Mouse (Mus musculus) forebrain, embryonic 10.5 days (tissue): Measurements from ENCODE around the gene Crybg2. TPM values are rescaled to one million over a fixed set of nuclear protein-coding genes. Genes with fewer than 3 reads are reported as not detected.
A peak's percentile ranks its signal among the peaks of the same experiment; 100 is the strongest.

Experiments used
- DNase-seq: peaks from one replicate; pipeline ENCODE4 v3.0.0-alpha.2; 2017; ENCODE audit warnings: low spot score; ENCODE audit errors: extremely low spot score
- H3K27ac ChIP-seq: fragments of 300-500 bp; sonication (generic); 2 replicates; pipeline ENCODE4 v1.5.1; 2016; ENCODE audit warnings: mild to moderate bottlenecking
- H3K27me3 ChIP-seq: fragments of 300-500 bp; sonication (generic); 2 replicates; pipeline ENCODE4 v1.6.1; 2016; ENCODE audit warnings: mild to moderate bottlenecking; ENCODE audit not compliant: poor library complexity, severe bottlenecking
- H3K36me3 ChIP-seq: fragments of 300-500 bp; sonication (generic); replicated peaks from 2 replicates; pipeline ENCODE4 v1.6.1; 2016; ENCODE audit warnings: mild to moderate bottlenecking, moderate library complexity
- H3K4me1 ChIP-seq: fragments of 300-500 bp; sonication (generic); 2 replicates; pipeline ENCODE4 v1.6.1; 2016
- H3K4me3 ChIP-seq: fragments of 300-500 bp; sonication (generic); 2 replicates; pipeline ENCODE4 v1.5.1; 2016; ENCODE audit warnings: mild to moderate bottlenecking, moderate library complexity
- H3K9me3 ChIP-seq: fragments of 300-500 bp; sonication (generic); 2 replicates; pipeline ENCODE4 v1.6.1; 2016; ENCODE audit warnings: mild to moderate bottlenecking, moderate library complexity
- WGBS: fragments of 180-500 bp; shearing (Covaris S2); methylation state at CpG from one replicate; pipeline ENCODE4 v1.1.7; 2016; 5-methylcytosine and 5-hydroxymethylcytosine counted together
- polyA plus RNA-seq: library from polyadenylated mRNA; unstranded; fragments of >200 nt; fragmentation: Nextera tagmentation; extraction: Ambion mirVana; gene quantifications from 2 replicates; pipeline ENCODE4 v1.2.1, GENCODE M21; 2016

Crybg2 gene
- 1.7 and 3.5 TPM in 2 replicates for polyA plus RNA-seq

GRCm38 (mm10) chr4:134060135-134060865, at the start of gene Crybg2:
Crybg2 (plus strand) TSS chr4:134060815.
- no peak within 1 kb of the TSS for H3K27ac ChIP-seq
- H3K36me3 ChIP-seq = no peaks in the 10 kb centered on the region
- H3K4me3 ChIP-seq = no peak within 1 kb of the TSS
- no peaks in the 10 kb centered on the region for H3K9me3 ChIP-seq
- WGBS = 44% methylated on average over 28 of the region's 28 CpGs
- H3K27me3 ChIP-seq = peaks cover 52% of the 10 kb centered on the region
- H3K4me1 ChIP-seq = peaks cover 28% of the 10 kb centered on the region
- no peak for DNase-seq

- Histone ChIP-seq H3K9me3 (no peaks in the 10 kb centered on the region), H3K27me3 (no peaks in the 10 kb centered on the region), H3K27ac (peak overlapping the region; percentile 87), H3K36me3 (peaks cover 60% of the 10 kb centered on the region), H3K4me3 (peak overlapping the region; percentile 45), H3K4me1 (peaks cover 83% of the 10 kb centered on the region)
- peak; percentile 70 for DNase-seq
- 2% methylated on average over 16 of the region's 16 CpGs for WGBS
These were observed 48.9 kb upstream of the Crybg2 start for GRCm38 (mm10) chr4:134011450-134012414.

- 46% methylated on average over 12 of the region's 12 CpGs for WGBS
- Histone ChIP-seq H3K27me3 (no peaks in the 10 kb centered on the region), H3K4me3 (peak overlapping the region; percentile 45), H3K27ac (peak overlapping the region; percentile 87), H3K36me3 (peaks cover 47% of the 10 kb centered on the region), H3K9me3 (no peaks in the 10 kb centered on the region), H3K4me1 (peaks cover 88% of the 10 kb centered on the region)
- DNase-seq = peak; percentile 49
These were observed 47.6 kb upstream of the Crybg2 start for GRCm38 (mm10) chr4:134012858-134013528.

GRCm38 (mm10) chr4:134016208-134016607, 44.4 kb upstream of the Crybg2 start:
- Histone ChIP-seq H3K4me1 (peaks cover 93% of the 10 kb centered on the region), H3K9me3 (no peaks in the 10 kb centered on the region), H3K36me3 (peaks cover 27% of the 10 kb centered on the region), H3K4me3 (peak overlapping the region; percentile 94), H3K27ac (peak overlapping the region; percentile 97), H3K27me3 (no peaks in the 10 kb centered on the region)
- 3% methylated on average over 7 of the region's 7 CpGs for WGBS
- no peak for DNase-seq

- DNase-seq = peak; percentile 79
- no peaks in the 10 kb centered on the region for H3K27me3 ChIP-seq
- WGBS = 1% methylated on average over 8 of the region's 8 CpGs
- peaks cover 88% of the 10 kb centered on the region for H3K4me1 ChIP-seq
- H3K9me3 ChIP-seq = no peaks in the 10 kb centered on the region
- peaks cover 27% of the 10 kb centered on the region for H3K36me3 ChIP-seq
- H3K27ac ChIP-seq = peak overlapping the region; percentile 97
- peak overlapping the region; percentile 94 for H3K4me3 ChIP-seq
These were observed 43.8 kb upstream of the Crybg2 start for GRCm38 (mm10) chr4:134016767-134017166.

GRCm38 (mm10) chr4:134017201-134017865, 43.3 kb upstream of the Crybg2 start:
- DNase-seq = peak; percentile 73
- under 1% methylated on average over 21 of the region's 21 CpGs for WGBS
- Histone ChIP-seq H3K27me3 (no peaks in the 10 kb centered on the region), H3K9me3 (no peaks in the 10 kb centered on the region), H3K36me3 (peaks cover 27% of the 10 kb centered on the region), H3K27ac (peak overlapping the region; percentile 97), H3K4me1 (peaks cover 82% of the 10 kb centered on the region), H3K4me3 (peak overlapping the region; percentile 94)

- H3K36me3 ChIP-seq = peaks cover 26% of the 10 kb centered on the region
- H3K27me3 ChIP-seq = no peaks in the 10 kb centered on the region
- under 1% methylated on average over 46 of the region's 46 CpGs for WGBS
- H3K4me3 ChIP-seq = peak overlapping the region; percentile 94
- H3K9me3 ChIP-seq = no peaks in the 10 kb centered on the region
- peak; percentile 50 for DNase-seq
- H3K27ac ChIP-seq = peak overlapping the region; percentile 97
- H3K4me1 ChIP-seq = peaks cover 73% of the 10 kb centered on the region
These were observed 42.4 kb upstream of the Crybg2 start for GRCm38 (mm10) chr4:134018038-134018778.

- DNase-seq = peak; percentile 82
- Histone ChIP-seq H3K36me3 (peaks cover 20% of the 10 kb centered on the region), H3K27ac (peak within 1 kb of the TSS; percentile 97), H3K4me1 (peaks cover 68% of the 10 kb centered on the region), H3K4me3 (peak within 1 kb of the TSS; percentile 94), H3K27me3 (no peaks in the 10 kb centered on the region), H3K9me3 (no peaks in the 10 kb centered on the region)
- WGBS = 0% methylated on average over 9 of the region's 9 CpGs
These were observed 41.9 kb upstream of the Crybg2 start, which contains the start of gene Lin28a for GRCm38 (mm10) chr4:134018779-134019145. Lin28a (minus strand) TSS chr4:134018841.

GRCm38 (mm10) chr4:134019210-134019609, 41.4 kb upstream of the Crybg2 start:
- peak; percentile 87 for DNase-seq
- WGBS = 0% methylated on average over 9 of the region's 10 CpGs
- peak overlapping the region; percentile 94 for H3K4me3 ChIP-seq
- peaks cover 63% of the 10 kb centered on the region for H3K4me1 ChIP-seq
- no peaks in the 10 kb centered on the region for H3K27me3 ChIP-seq
- H3K9me3 ChIP-seq = no peaks in the 10 kb centered on the region
- peaks cover 16% of the 10 kb centered on the region for H3K36me3 ChIP-seq
- H3K27ac ChIP-seq = peak overlapping the region; percentile 97

GRCm38 (mm10) chr4:134019641-134020351, 40.8 kb upstream of the Crybg2 start:
- Histone ChIP-seq H3K9me3 (no peaks in the 10 kb centered on the region), H3K36me3 (peaks cover 12% of the 10 kb centered on the region; the same call in 1 of the 2 replicates), H3K4me3 (peak overlapping the region; percentile 94), H3K27ac (peak overlapping the region; percentile 97), H3K27me3 (no peaks in the 10 kb centered on the region), H3K4me1 (peaks cover 59% of the 10 kb centered on the region)
- WGBS = 1% methylated on average over 16 of the region's 16 CpGs
- DNase-seq = peak; percentile 84

GRCm38 (mm10) chr4:134020621-134021020, 40.0 kb upstream of the Crybg2 start:
- H3K4me3 ChIP-seq = peak overlapping the region; percentile 94
- WGBS = 3% methylated on average over 11 of the region's 11 CpGs
- H3K27ac ChIP-seq = peak overlapping the region; percentile 97; the same call in 1 of the 2 replicates
- H3K9me3 ChIP-seq = no peaks in the 10 kb centered on the region
- peaks cover 4% of the 10 kb centered on the region; the same call in 1 of the 2 replicates for H3K36me3 ChIP-seq
- peaks cover 51% of the 10 kb centered on the region for H3K4me1 ChIP-seq
- peak; percentile 78 for DNase-seq
- no peaks in the 10 kb centered on the region for H3K27me3 ChIP-seq
